Mouse (Mus musculus) cerebellum, adult 2 months (tissue): Measurements from ENCODE around the gene Cep72. TPM values are rescaled to one million over a fixed set of nuclear protein-coding genes. Genes with fewer than 3 reads are reported as not detected.
A peak's percentile ranks its signal among the peaks of the same experiment; 100 is the strongest.

ENCODE experiments used
- DNase-seq, 2 experiments: peaks; one replicate each; pipeline ENCODE4 v3.0.0; 2021
- H3K27ac ChIP-seq: fragments of 200-500 bp; 2 replicates; pipeline ENCODE4 v1.5.1; 2012; ENCODE audit warnings: low read length, control low read depth, inconsistent platforms; ENCODE audit not compliant: insufficient read depth
- H3K27me3 ChIP-seq: fragments of 200-500 bp; 2 replicates; pipeline ENCODE4 v1.6.1; 2012; ENCODE audit warnings: inconsistent platforms, mild to moderate bottlenecking, low read length, moderate library complexity; ENCODE audit not compliant: control insufficient read depth, insufficient read depth
- H3K4me1 ChIP-seq: fragments of 200-500 bp; 2 replicates; pipeline ENCODE4 v1.6.1; 2011; ENCODE audit warnings: low read length; ENCODE audit not compliant: control insufficient read depth, insufficient read depth
- H3K4me3 ChIP-seq: fragments of 200-500 bp; replicated peaks from 2 replicates; pipeline ENCODE3; 2011; ENCODE audit warnings: mild to moderate bottlenecking, low read depth, low read length, control low read depth; ENCODE audit not compliant: insufficient read depth
- CTCF ChIP-seq: fragments of 200-500 bp; IDR thresholded peaks from 2 replicates; pipeline ENCODE4 v1.5.1; 2011; ENCODE audit warnings: low read depth, mild to moderate bottlenecking, control low read depth, low read length, moderate library complexity, borderline replicate concordance; ENCODE audit not compliant: insufficient read depth
- POLR2A ChIP-seq: fragments of 200-500 bp; IDR thresholded peaks from 2 replicates; pipeline ENCODE4 v1.6.1; 2011; ENCODE audit warnings: low read length, control low read depth, borderline replicate concordance; ENCODE audit not compliant: insufficient read depth
- WGBS: fragments of 180-500 bp; shearing (Covaris S2); methylation state at CpG from one replicate; pipeline ENCODE4 v1.1.7; 2018; 5-methylcytosine and 5-hydroxymethylcytosine counted together
- polyA plus RNA-seq: library from polyadenylated mRNA; depleted of rRNA; stranded (reverse); fragments of >200 nt; gene quantifications from 2 replicates; pipeline ENCODE4 v1.2.3, GENCODE M21; 2012

The Cep72 gene
- polyA plus RNA-seq, 1 experiment = 8.2 TPM

DNA sequence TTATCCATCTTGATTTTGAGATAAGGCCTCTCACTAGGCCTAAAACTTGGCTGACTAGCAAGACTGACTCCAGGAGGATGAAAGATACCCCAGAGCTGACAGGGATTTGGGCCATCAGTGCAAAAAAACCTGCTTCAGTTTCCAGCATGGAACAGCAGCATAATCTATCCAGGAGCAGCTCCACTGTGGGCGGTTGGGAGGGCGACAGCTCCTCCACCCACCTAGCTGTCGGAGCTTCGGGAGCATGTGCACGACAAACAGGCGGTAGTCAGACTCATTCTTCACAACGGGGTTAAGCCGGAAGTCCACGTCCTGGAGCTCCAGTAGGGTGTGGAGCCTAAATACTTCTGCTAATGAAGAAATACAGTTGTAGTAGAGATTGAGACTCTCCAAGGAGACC is 4.0 kb downstream of the Cep72 start:
- no peak overlapping the region for H3K4me3 ChIP-seq
- 93% methylated on average over 9 of the region's 9 CpGs for WGBS
- H3K27me3 ChIP-seq = no peaks in the 10 kb centered on the region
- TF ChIP-seq CTCF (no peak), POLR2A (no peak)
- H3K4me1 ChIP-seq = no peaks in the 10 kb centered on the region
- no peak for DNase-seq
- H3K27ac ChIP-seq = no peak overlapping the region

DNA sequence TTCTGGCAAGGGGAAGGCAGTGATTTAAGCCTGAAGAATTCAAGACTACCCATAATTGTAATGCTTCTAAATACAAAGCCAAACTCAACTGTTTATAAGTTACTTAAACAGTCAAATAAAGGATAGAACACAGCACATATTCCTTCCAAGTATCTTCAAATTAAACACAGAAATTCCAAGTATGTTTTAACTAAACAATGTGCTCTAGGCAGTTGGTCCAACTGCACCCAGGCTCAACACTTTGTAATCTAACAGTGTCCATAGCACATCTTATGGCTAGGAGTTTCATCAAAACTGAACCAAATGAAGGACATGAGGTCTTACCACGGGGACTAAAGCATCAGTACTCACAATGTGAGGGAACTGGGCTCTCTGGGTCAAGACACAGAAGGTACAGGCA is 5.9 kb downstream of the Cep72 start:
- no peaks in the 10 kb centered on the region for H3K27me3 ChIP-seq
- no peaks in the 10 kb centered on the region for H3K4me1 ChIP-seq
- no peak overlapping the region for H3K27ac ChIP-seq
- no peak overlapping the region for H3K4me3 ChIP-seq
- WGBS = 91% methylated on average over 1 of the region's 1 CpGs
- TF ChIP-seq CTCF = no peak
- TF ChIP-seq POLR2A = no peak
- DNase-seq = no peak

DNA sequence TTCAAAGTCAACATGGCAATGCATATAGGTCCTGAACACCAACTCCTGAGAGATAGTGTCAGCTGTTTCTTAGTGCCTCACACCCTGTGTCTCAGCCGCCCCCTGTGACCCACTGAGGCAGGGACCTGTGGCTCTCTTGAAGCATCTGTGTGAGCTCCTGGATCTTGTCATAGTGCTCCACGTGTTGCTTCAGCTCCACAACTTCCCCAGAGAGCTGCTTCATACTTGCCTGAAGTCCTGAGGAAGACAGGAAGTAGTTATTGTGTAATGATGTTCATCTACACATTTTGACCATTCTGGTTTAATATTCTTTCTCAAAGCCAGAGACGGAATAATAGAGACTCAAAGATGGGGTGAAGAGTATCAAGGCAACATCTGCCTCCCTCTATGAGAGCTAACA is 22.2 kb downstream of the Cep72 start:
- DNase-seq = no peak
- WGBS = 81% methylated on average over 3 of the region's 3 CpGs

DNA sequence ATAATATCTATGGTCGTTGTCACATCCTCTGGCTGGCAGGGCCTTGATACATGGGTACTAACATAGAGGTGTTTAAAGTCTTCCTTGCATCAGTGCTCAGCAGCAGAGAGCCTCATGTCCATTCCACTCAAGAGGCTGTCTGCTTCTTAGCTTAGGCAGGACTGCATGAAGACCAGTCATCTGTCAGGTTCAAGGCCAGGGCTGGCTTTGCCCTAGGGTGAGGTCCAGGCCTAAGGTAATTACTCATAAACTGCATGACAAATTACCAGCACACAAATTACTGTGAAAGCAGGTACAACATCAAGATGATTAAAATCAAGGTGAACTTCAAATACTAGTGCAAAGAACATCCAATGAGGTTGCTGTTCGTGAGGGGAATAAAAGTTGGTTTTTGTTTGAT is 26.3 kb downstream of the Cep72 start:
- no peak overlapping the region for H3K27ac ChIP-seq
- no peak overlapping the region for H3K4me3 ChIP-seq
- DNase-seq = no peak
- no peak for TF ChIP-seq CTCF
- no peaks in the 10 kb centered on the region for H3K27me3 ChIP-seq
- WGBS = 94% methylated on average over 2 of the region's 2 CpGs
- no peaks in the 10 kb centered on the region for H3K4me1 ChIP-seq

More for the DNA sequence above, 22.2 kb downstream of the Cep72 start:
- TF ChIP-seq POLR2A (no peak), CTCF (no peak)
- Histone ChIP-seq H3K4me3 (no peak overlapping the region), H3K4me1 (no peaks in the 10 kb centered on the region), H3K27me3 (no peaks in the 10 kb centered on the region), H3K27ac (no peak overlapping the region)

DNA sequence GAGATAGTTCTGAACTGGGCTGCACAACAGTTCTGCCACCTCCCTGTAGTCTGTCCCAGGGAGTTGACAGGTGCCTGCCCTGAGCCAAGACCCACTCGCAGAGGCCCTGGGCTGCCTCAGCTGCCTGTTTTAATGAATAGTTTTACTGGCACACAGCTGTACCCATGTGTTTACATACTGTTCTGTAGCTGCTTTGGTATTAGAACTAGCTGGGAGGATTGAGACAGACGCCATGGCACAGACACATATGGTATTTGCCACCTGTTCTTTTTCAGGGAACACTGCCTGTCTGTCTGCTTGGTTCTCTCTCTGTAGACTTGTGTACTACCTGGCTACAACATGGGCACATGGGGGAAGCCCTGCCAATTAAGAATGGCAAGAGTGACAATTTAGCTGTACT is 27.3 kb downstream of the Cep72 start:
- H3K27me3 ChIP-seq = no peaks in the 10 kb centered on the region
- no peaks in the 10 kb centered on the region for H3K4me1 ChIP-seq
- TF ChIP-seq POLR2A (no peak), CTCF (no peak)
- no peak overlapping the region for H3K4me3 ChIP-seq
- no peak overlapping the region for H3K27ac ChIP-seq
- 31% methylated on average over 2 of the region's 2 CpGs for WGBS
- DNase-seq = no peak

DNA sequence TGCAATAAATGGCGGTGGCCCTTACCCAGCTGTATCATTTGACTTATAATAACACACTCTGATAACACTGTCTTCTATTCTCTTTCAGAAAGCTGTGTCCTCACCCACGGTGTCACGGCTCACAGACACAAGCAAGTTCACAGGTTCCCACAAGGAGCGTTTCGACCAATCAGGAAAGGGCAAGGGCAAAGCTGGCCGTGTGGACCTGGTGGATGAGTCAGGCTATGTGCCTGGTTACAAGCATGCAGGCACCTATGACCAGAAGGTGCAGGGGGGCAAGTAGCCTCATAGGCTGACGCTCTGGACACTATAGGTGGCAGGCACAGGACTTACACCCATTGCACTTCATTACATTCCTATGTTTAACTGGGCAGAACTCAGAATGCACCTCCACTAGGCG is 31.0 kb downstream of the Cep72 start:
- Histone ChIP-seq H3K27me3 (no peaks in the 10 kb centered on the region), H3K27ac (no peak overlapping the region), H3K4me1 (peaks cover 6% of the 10 kb centered on the region), H3K4me3 (no peak overlapping the region)
- TF ChIP-seq POLR2A = no peak
- no peak for TF ChIP-seq CTCF
- 83% methylated on average over 8 of the region's 8 CpGs for WGBS
- no peak for DNase-seq

DNA sequence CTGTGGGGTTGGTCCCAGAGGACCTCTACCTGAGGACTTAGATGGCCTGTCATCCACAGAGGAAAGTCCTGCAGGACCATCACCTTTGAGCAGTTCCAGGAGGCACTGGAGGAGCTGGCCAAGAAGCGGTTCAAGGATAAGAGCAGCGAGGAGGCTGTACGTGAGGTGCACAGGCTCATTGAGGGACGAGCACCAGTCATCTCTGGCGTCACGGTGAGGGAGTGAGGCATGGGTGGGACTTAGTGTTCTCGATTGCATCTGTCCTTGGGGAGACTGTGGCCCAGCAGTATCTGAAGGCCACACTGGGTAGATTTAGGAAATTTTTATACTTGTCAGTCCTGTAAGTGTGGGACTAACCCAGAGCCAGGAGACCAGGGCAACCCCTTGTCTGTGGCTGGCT is 31.4 kb downstream of the Cep72 start:
- DNase-seq = no peak
- Histone ChIP-seq H3K4me1 (peaks cover 9% of the 10 kb centered on the region), H3K4me3 (no peak overlapping the region), H3K27me3 (no peaks in the 10 kb centered on the region), H3K27ac (no peak overlapping the region; the same call in 1 of the 2 replicates)
- TF ChIP-seq CTCF (no peak), POLR2A (no peak)
- WGBS = 83% methylated on average over 7 of the region's 7 CpGs

DNA sequence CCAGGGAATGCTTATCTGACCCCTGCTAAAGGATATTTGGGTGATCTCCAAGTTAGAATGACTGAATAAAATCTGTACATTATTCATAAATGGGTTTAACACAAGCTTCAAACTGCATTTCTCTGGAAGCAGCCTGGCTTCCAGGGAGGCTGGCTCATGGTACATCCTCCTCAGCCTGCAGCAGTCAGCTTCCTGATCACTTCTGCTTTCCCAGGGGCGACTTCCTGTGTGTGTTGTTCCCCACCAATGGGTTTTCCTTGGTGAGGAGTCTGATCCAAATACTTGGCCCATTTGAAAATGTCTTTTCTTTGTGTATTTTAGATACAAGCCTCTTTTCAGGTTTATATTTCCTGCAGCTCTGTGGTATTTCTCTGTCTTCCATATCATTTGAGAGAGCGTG is 33.1 kb downstream of the Cep72 start:
- no peak for DNase-seq
- Histone ChIP-seq H3K4me1 (peaks cover 24% of the 10 kb centered on the region), H3K27ac (peak overlapping the region; percentile 57; the same call in 1 of the 2 replicates), H3K27me3 (no peaks in the 10 kb centered on the region), H3K4me3 (no peak overlapping the region)
- TF ChIP-seq CTCF (no peak), POLR2A (no peak)
- WGBS = 93% methylated on average over 2 of the region's 2 CpGs

DNA sequence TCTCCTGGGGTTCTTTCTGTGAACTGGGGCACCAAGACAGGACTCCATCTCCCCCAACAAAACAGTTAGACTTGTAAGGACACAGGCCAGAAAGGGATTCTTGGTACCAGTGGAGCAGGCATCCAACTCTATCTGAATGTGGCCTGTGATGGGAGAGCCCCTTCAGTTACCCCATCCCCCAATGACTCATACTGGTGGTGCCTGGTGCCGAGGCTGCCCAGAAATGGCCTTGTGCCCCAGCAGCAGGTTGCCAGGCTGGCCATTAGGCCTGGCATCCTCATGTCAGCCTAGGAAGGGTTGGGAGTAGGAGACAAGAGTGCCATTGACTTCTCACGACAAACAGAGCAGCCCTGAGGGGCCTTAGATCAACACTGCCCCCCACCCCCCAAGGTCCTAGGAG is 34.0 kb downstream of the Cep72 start:
- peaks cover 27% of the 10 kb centered on the region for H3K4me1 ChIP-seq
- peak in 1 of 2 experiments; percentile 36 for DNase-seq
- H3K27ac ChIP-seq = no peak overlapping the region
- H3K27me3 ChIP-seq = no peaks in the 10 kb centered on the region
- WGBS = 23% methylated on average over 2 of the region's 2 CpGs
- TF ChIP-seq CTCF (no peak), POLR2A (no peak)
- H3K4me3 ChIP-seq = no peak overlapping the region
